Mouse (Mus musculus) embryonic fibroblast, embryonic 13.5 days (primary cell): ENCODE data around the gene Lpgat1.

Experiments
- CTCF ChIP-seq: IDR thresholded peaks from 2 replicates; pipeline ENCODE4 v1.5.1; 2011; ENCODE audit warnings: mild to moderate bottlenecking, control low read depth, low read length, moderate library complexity, borderline replicate concordance; ENCODE audit not compliant: insufficient read depth
- POLR2A ChIP-seq: IDR thresholded peaks from 2 replicates; pipeline ENCODE4 v1.6.1; 2011; ENCODE audit warnings: low read depth, mild to moderate bottlenecking, control low read depth, low read length, moderate library complexity

GRCm38 (mm10) chr1:191806740-191807139 is 89.1 kb downstream of the Lpgat1 start:
- no peak for TF ChIP-seq POLR2A
- TF ChIP-seq CTCF: no peak
